8 mouse cellular contexts compared by ENCODE assay signal in genomic region chr16:18425475-18426214, GRCm38 (mm10). TPM values are rescaled to one million over a fixed set of nuclear protein-coding genes. Genes with fewer than 3 reads are reported as not detected.
A peak's percentile ranks its signal among the peaks of the same experiment; 100 is the strongest.
DNase-seq lines count a peak whose midpoint lies in the region; ATAC-seq and TF ChIP-seq lines count a peak whose summit lies in the region.

No protein-coding gene starts in this region.

- peak overlapping the region; percentile 92 for H3K4me3 ChIP-seq in left cerebral cortex, adult 2 months
- peak overlapping the region; percentile 85 for H3K4me3 ChIP-seq in macrophage (ENCODE audit: inconsistent target)

- no peak for DNase-seq in left cerebral cortex, adult 2 months (ENCODE audit: extremely low spot score in 1 of 2, low spot score in 2 of 2)
- no peak for DNase-seq in left cerebral cortex, adult 8-10 months (ENCODE audit: low spot score in 2 of 2)
- peak; percentile 47 for DNase-seq in adipocyte (ENCODE audit: low spot score)
- DNase-seq in urinary bladder, adult 2 months (ENCODE audit: low spot score): no peak
- DNase-seq in layer of hippocampus, adult 11-12 months (ENCODE audit: low spot score): no peak
- DNase-seq in right cerebral cortex, adult 18-20 months: no peak

- ATAC-seq in hematopoietic stem cell, adult 5-6 weeks (replicated peaks in 1 of 2; ENCODE audit: insufficient read depth in 1 of 2, low FRiP score in 2 of 2, low TSS enrichment in 1 of 2, low read depth in 1 of 2, poor library complexity in 2 of 2, severe bottlenecking in 2 of 2): 0 out of 4 replicates have a peak, but pooled peaks have one; percentile 3 to 8

- 17% methylated on average over 10 of the region's 10 CpGs for WGBS in macrophage (ENCODE audit: missing documents)

- H3K79me2 ChIP-seq in macrophage (ENCODE audit: inconsistent target): peaks cover 61% of the 10 kb centered on the region

- peaks cover 7% of the 10 kb centered on the region for H3K36me3 ChIP-seq in macrophage (ENCODE audit: inconsistent target)

- peak overlapping the region; percentile 97 for H3K27ac ChIP-seq in left cerebral cortex, adult 2 months
- H3K27ac ChIP-seq in macrophage: peak overlapping the region; percentile 68

- intact Hi-C loops in left cerebral cortex, adult 2 months (cut with DNase I): loop anchor here (5.0 kb wide), 2 partner anchors 78 to 192 kb away; partner anchors contain the start of genes Arvcf and Tango2

- no peak for TF ChIP-seq CTCF in left cerebral cortex, adult 2 months (IDR thresholded peaks at IDR 0.05)

RNA-seq across cellular contexts. Expression of gene Txnrd2, which starts 0.5 kb away (rescaled TPM):
- total RNA-seq in left cerebral cortex, adult 2 months (2021): 10 to 100 TPM; 18.2 to 22.5 TPM
- 10 to 100 TPM; 16.5 to 22.7 (median 19.1) TPM for total RNA-seq in left cerebral cortex, adult 8-10 months (2022)
- 12.6 and 16.3 TPM in 2 replicates for total RNA-seq in hematopoietic stem cell, adult 5-6 weeks (2017)
- 10 to 100 TPM in 24 of 26 experiments, 1 to 10 TPM in 2; 4.9 to 44.5 (median 23.9) TPM for total RNA-seq in macrophage (2018; cell fraction: chromatin; rRNA removed)
- 10 to 100 TPM; 12.3 to 18.8 (median 15.3) TPM for total RNA-seq in macrophage (2018; cell fraction: cytosol; rRNA removed)
- 10 to 100 TPM in 21 of 26 experiments, 1 to 10 TPM in 5; 7.5 to 31.9 (median 17.7) TPM for total RNA-seq in macrophage (2018; cell fraction: nucleus; rRNA removed)
- polyA plus RNA-seq in macrophage (2018): 10.3 to 16.8 TPM (median 14.7 TPM) in 3 replicates
- 16.5 and 21.5 TPM in 2 replicates for polyA plus RNA-seq in urinary bladder, adult 2 months (2012; rRNA removed)

RNA-seq across cellular contexts. Expression of gene Comt, which starts 1.0 kb away (rescaled TPM):
- 10 to 100 TPM; 87.2 to 87.6 TPM for total RNA-seq in left cerebral cortex, adult 2 months (2021)
- 10 to 100 TPM; 92.9 to 97.2 (median 94.3) TPM for total RNA-seq in left cerebral cortex, adult 8-10 months (2022)
- total RNA-seq in hematopoietic stem cell, adult 5-6 weeks (2017): 54.8 and 57.7 TPM in 2 replicates
- 10 to 100 TPM in 20 of 26 experiments, 1 to 10 TPM in 6; 4.6 to 47.7 (median 18.7) TPM for total RNA-seq in macrophage (2018; cell fraction: chromatin; rRNA removed)
- 100 to 1,000 TPM in 20 of 26 experiments, 10 to 100 TPM in 6; 79.9 to 168 (median 109) TPM for total RNA-seq in macrophage (2018; cell fraction: cytosol; rRNA removed)
- 10 to 100 TPM; 15.5 to 79.1 (median 41.2) TPM for total RNA-seq in macrophage (2018; cell fraction: nucleus; rRNA removed)
- 118 to 154 TPM (median 126 TPM) in 3 replicates for polyA plus RNA-seq in macrophage (2018)
- polyA plus RNA-seq in urinary bladder, adult 2 months (2012; rRNA removed): 169 and 205 TPM in 2 replicates
